Mouse (Mus musculus): ENCODE data around the gene Il5. TPM values are rescaled to one million over a fixed set of nuclear protein-coding genes. Genes with fewer than 3 reads are reported as not detected.
"Not testable (repeated sequence)": the region's sequence is repeated elsewhere in the genome, so short reads cannot be mapped to it uniquely, and the experiment has no call there.

Gene Il5
- polyA plus RNA-seq, 1 experiment from 2014 or later = not detected

DNA sequence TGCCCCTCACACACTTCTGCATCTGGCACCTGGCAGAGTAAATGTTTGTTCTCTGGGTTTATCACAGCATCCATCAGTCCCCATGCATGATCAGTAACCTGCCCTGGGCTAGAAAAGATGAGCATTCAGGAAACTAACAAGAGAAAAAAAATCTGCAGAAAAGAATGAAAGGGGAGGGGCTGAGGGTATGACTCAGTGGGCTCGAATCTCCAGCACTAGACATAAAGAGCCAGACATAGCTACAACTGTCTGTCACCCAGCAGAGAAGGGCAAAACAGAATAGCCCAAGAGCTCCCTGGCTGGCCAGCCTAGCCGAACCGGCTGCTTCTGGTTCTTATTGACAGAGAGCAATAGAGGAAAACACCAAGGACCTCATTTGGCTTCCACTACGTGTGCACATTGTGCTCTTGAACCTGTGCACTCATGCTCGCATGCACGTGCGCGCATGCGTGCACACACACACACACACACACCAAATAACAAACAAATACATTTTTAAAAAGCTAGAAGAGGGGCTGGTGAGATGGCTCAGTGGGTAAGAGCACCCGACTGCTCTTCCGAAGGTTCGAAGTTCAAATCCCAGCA lies 34.5 kb downstream of the Il5 start:
- Histone ChIP-seq H3K36me3 (replicated peaks; ENCODE audit: control insufficient read depth, insufficient read depth) (no peaks in the 10 kb centered on the region), H3K4me1 (replicated peaks; ENCODE audit: control insufficient read depth, insufficient read depth, low read length) (peaks cover 11% of the 10 kb centered on the region; the same call in 1 of the 2 replicates), H3K9me3 (ENCODE audit: control insufficient read depth, low read length) (no peaks in the 10 kb centered on the region), H3K27me3 (ENCODE audit: control insufficient read depth, insufficient read depth, low read length) (0 out of 2 replicates have a peak, but pooled peaks cover 7% of the 10 kb centered on the region), H3K4me2 (replicated peaks) (no peak overlapping the region), H3K27ac (no peak overlapping the region), H3K9ac (no peak overlapping the region), H3K4me3 (replicated peaks; ENCODE audit: low read length) (no peak overlapping the region)
- no peak for DNase-seq (ENCODE audit: low spot score)
- no peak for ATAC-seq (ENCODE audit: low FRiP score)
- WGBS = 81% methylated on average over 12 of the region's 12 CpGs

DNA sequence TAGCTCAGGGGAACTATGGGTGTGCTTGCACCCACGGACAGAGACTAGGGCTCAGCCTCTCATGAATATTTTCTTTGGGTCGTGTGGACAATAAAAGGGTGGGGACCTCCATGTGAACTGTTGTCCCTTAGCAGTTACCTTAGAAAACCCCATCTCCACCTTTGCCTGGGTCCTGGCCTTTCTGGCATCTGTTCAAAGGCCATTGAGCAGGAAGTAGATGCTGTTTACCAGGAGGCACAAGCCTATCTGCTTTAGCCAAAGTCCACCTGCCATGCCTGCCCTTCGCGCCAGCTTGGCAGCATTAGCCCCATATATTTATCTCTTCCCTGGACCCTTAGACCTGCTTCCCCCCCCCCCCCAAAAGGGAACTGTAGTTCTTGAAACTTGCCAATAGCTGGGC lies 37.0 kb downstream of the Il5 start:
- no peaks in the 10 kb centered on the region for H3K9me3 ChIP-seq (ENCODE audit: control insufficient read depth, low read length)
- H3K4me3 ChIP-seq (replicated peaks; ENCODE audit: low read length) = no peak overlapping the region
- no peak for DNase-seq (ENCODE audit: low spot score)
- WGBS = 93% methylated on average over 4 of the region's 4 CpGs
- peaks cover 23% of the 10 kb centered on the region for H3K27me3 ChIP-seq (ENCODE audit: control insufficient read depth, insufficient read depth, low read length)
- H3K36me3 ChIP-seq (replicated peaks; ENCODE audit: control insufficient read depth, insufficient read depth) = no peaks in the 10 kb centered on the region
- no peak overlapping the region for H3K4me2 ChIP-seq (replicated peaks)
- peaks cover 14% of the 10 kb centered on the region; the same call in 1 of the 2 replicates for H3K4me1 ChIP-seq (replicated peaks; ENCODE audit: control insufficient read depth, insufficient read depth, low read length)
- H3K9ac ChIP-seq = no peak overlapping the region
- ATAC-seq (ENCODE audit: low FRiP score) = no peak
- no peak overlapping the region for H3K27ac ChIP-seq

DNA sequence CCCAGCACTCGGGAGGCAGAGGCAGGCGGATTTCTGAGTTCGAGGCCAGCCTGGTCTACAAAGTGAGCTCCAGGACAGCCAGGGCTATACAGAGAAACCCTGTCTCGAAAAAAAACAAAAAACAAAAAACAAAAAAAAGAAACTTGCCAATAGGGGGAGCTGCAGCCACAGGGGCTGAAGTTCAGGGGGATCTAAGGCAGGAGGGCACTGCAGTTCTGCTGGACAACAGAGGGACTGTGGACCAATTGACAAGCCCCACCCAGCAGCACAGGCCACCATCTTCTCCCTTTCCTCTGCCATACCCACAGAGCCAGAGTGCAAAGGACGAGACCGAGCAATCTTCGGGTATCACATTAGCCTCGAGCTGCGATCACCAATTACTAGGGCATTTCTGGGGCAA lies 37.4 kb downstream of the Il5 start:
- 79% methylated on average over 9 of the region's 9 CpGs for WGBS
- not testable (repeated sequence) for ATAC-seq (ENCODE audit: low FRiP score); H3K9me3 ChIP-seq (ENCODE audit: control insufficient read depth, low read length); H3K4me3 ChIP-seq (replicated peaks; ENCODE audit: low read length); H3K9ac ChIP-seq; DNase-seq (ENCODE audit: low spot score); H3K36me3 ChIP-seq (replicated peaks; ENCODE audit: control insufficient read depth, insufficient read depth); H3K27ac ChIP-seq; H3K4me2 ChIP-seq (replicated peaks)
- Histone ChIP-seq H3K27me3 (ENCODE audit: control insufficient read depth, insufficient read depth, low read length) (peaks cover 27% of the 10 kb centered on the region), H3K4me1 (replicated peaks; ENCODE audit: control insufficient read depth, insufficient read depth, low read length) (peaks cover 18% of the 10 kb centered on the region; the same call in 1 of the 2 replicates)

DNA sequence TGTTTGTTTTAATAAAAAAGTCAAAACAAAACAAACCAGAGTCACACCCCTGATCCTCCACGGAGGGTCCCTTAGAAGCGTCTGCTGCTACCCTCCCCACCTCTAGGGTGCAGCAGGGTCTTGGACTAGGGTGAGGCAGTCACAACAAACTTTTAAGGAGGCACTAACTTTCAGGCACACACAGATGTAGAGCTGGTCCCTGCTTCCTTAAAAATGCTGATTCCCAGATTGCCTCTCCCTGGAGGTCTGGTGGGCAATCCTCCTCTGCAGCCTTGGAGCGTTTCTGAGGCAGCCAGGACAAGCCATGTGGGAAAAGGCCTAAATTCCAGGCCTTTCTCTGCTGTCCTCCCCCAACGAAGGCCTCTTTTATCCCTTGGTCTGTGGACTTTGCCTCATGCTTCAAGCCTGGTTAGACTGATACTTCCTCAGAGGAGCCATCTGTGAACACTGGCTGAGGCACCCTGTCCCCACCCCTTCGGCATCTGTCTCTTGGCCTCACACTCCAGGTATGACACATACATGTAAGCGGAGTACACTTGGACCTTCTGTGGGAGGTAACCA lies 38.3 kb downstream of the Il5 start:
- no peak for DNase-seq (ENCODE audit: low spot score)
- 37% methylated on average over 6 of the region's 6 CpGs for WGBS
- Histone ChIP-seq H3K36me3 (replicated peaks; ENCODE audit: control insufficient read depth, insufficient read depth) (no peaks in the 10 kb centered on the region), H3K4me1 (replicated peaks; ENCODE audit: control insufficient read depth, insufficient read depth, low read length) (peaks cover 25% of the 10 kb centered on the region; the same call in 1 of the 2 replicates), H3K27me3 (ENCODE audit: control insufficient read depth, insufficient read depth, low read length) (peaks cover 34% of the 10 kb centered on the region), H3K9ac (no peak overlapping the region), H3K4me3 (replicated peaks; ENCODE audit: low read length) (no peak overlapping the region), H3K9me3 (ENCODE audit: control insufficient read depth, low read length) (no peaks in the 10 kb centered on the region), H3K4me2 (replicated peaks) (no peak overlapping the region), H3K27ac (no peak overlapping the region)
- no peak for ATAC-seq (ENCODE audit: low FRiP score)

DNA sequence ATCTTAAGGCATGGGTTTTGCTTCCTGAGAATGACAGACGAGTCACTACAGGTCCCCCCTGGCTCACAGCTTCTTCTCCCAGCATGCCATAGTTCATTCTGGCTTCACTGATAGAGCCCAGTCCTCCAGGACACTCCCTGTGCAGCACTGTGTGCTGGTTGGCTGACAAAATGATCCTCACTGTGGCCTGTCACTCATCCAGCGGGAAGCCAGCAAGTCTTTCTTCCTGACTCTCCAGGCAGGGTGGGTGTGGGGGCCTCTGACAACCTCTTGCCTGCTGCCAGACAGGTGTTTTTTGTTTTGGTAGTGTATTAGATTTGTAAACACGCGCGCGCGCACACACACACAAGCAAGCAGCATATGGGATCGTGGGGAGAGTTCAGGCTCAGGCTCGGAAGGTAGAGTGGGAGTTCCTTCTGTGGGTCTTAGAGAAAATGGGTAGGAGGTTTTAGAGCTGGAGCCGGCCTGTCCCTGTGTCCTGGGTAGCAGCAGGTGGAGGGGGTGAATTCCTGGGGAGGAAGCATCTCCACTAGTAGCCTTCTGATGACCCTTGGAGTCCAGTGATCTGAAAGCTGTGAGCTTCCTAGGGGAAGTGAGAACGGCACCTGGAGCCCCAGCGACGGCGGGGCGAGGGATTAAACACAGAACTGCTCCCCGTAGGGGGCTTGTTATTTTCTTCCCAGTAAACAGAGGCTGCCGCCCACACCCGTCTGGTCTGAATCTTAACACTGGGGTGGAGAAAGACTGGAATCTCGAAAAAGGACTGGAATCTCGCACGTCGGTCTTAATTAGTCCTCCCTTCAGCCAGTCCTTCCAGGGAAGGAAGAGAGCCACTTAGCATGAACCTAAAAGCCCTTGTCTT lies 39.2 kb downstream of the Il5 start:
- H3K27ac ChIP-seq = no peak overlapping the region
- no peak for ATAC-seq (ENCODE audit: low FRiP score)
- H3K36me3 ChIP-seq (replicated peaks; ENCODE audit: control insufficient read depth, insufficient read depth) = no peaks in the 10 kb centered on the region
- peaks cover 34% of the 10 kb centered on the region for H3K27me3 ChIP-seq (ENCODE audit: control insufficient read depth, insufficient read depth, low read length)
- H3K9ac ChIP-seq = no peak overlapping the region
- WGBS = 9% methylated on average over 22 of the region's 22 CpGs
- H3K4me3 ChIP-seq (replicated peaks; ENCODE audit: low read length) = no peak overlapping the region
- peaks cover 25% of the 10 kb centered on the region; the same call in 1 of the 2 replicates for H3K4me1 ChIP-seq (replicated peaks; ENCODE audit: control insufficient read depth, insufficient read depth, low read length)
- H3K4me2 ChIP-seq (replicated peaks) = no peak overlapping the region
- H3K9me3 ChIP-seq (ENCODE audit: control insufficient read depth, low read length) = no peaks in the 10 kb centered on the region
- no peak for DNase-seq (ENCODE audit: low spot score)

DNA sequence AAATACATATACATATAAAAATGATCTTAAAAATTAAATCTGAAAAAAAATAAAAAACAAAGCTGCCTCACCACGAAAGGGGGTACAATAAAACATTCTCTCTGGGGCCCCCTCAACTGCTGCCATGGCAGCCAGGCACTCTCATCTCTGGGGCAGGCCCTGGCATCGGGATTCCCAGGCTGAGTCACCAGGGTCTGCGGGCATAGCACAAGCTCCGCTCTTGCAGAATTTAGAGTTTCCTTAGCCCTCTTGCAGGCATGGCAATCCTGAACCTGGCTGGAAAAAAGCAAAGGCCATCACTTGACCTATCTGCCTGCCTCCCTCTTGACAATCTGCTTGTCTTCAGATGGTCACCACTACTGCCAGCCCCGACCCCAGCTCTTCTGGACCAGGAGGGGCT lies 40.7 kb downstream of the Il5 start:
- Histone ChIP-seq H3K4me3 (replicated peaks; ENCODE audit: low read length) (no peak overlapping the region), H3K36me3 (replicated peaks; ENCODE audit: control insufficient read depth, insufficient read depth) (no peaks in the 10 kb centered on the region), H3K4me1 (replicated peaks; ENCODE audit: control insufficient read depth, insufficient read depth, low read length) (peaks cover 25% of the 10 kb centered on the region; the same call in 1 of the 2 replicates), H3K9me3 (ENCODE audit: control insufficient read depth, low read length) (no peaks in the 10 kb centered on the region), H3K9ac (no peak overlapping the region), H3K4me2 (replicated peaks) (no peak overlapping the region), H3K27ac (no peak overlapping the region), H3K27me3 (ENCODE audit: control insufficient read depth, insufficient read depth, low read length) (peaks cover 34% of the 10 kb centered on the region)
- no peak for DNase-seq (ENCODE audit: low spot score)
- no peak for ATAC-seq (ENCODE audit: low FRiP score)
- WGBS = 75% methylated on average over 5 of the region's 5 CpGs

DNA sequence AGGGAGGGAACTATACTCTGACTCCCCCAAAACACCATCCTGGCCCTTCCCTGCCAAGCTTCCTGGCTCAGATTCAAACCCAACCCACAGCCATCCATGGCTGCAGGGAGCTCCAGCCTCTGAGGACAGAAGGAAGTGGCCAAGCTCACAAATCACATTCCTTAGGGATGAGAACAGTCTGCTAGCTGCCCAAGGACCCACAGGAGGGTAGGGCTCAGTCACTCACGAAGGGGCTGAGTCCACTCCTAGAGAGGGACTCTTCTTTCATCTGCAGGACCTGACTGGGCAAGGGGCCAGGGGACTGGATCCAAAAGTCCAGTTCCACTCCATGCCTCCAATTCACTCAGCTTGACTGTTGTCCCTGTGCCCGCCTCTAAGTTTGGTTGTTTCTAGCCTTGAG lies 41.2 kb downstream of the Il5 start:
- DNase-seq (ENCODE audit: low spot score) (no peak), ATAC-seq (ENCODE audit: low FRiP score) (0 out of 2 replicates have a peak, but pooled peaks have one; percentile 35)
- H3K27me3 ChIP-seq (ENCODE audit: control insufficient read depth, insufficient read depth, low read length) = peaks cover 34% of the 10 kb centered on the region
- no peaks in the 10 kb centered on the region for H3K9me3 ChIP-seq (ENCODE audit: control insufficient read depth, low read length)
- no peak overlapping the region for H3K4me3 ChIP-seq (replicated peaks; ENCODE audit: low read length)
- WGBS = 50% methylated on average over 2 of the region's 2 CpGs
- no peaks in the 10 kb centered on the region for H3K36me3 ChIP-seq (replicated peaks; ENCODE audit: control insufficient read depth, insufficient read depth)
- H3K4me1 ChIP-seq (replicated peaks; ENCODE audit: control insufficient read depth, insufficient read depth, low read length) = peaks cover 25% of the 10 kb centered on the region; the same call in 1 of the 2 replicates
- H3K4me2 ChIP-seq (replicated peaks) = no peak overlapping the region
- H3K27ac ChIP-seq = no peak overlapping the region
- H3K9ac ChIP-seq = no peak overlapping the region

DNA sequence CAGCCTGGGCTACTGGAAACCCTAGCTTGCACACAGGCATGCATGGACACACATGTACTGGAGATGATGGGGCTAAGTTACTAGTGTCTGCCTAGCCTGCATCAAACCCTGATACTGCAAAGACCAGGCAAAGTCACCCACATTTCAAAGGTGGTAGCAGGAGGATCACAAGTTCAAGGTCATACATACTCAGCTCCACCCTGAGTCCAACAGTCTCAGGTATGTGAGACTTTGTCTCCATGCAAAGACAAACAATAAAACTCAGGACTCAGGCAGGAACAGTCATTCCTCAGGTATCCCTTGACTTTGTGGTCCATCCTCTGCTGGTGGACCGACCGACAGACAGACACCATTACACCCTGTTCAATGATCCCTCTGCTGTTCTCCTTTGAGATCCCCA lies 41.8 kb downstream of the Il5 start:
- no peaks in the 10 kb centered on the region for H3K36me3 ChIP-seq (replicated peaks; ENCODE audit: control insufficient read depth, insufficient read depth)
- ATAC-seq (ENCODE audit: low FRiP score) (no peak), DNase-seq (ENCODE audit: low spot score) (no peak)
- H3K9me3 ChIP-seq (ENCODE audit: control insufficient read depth, low read length) = no peaks in the 10 kb centered on the region
- peak overlapping the region; percentile 54; the same call in 1 of the 2 replicates for H3K4me2 ChIP-seq (replicated peaks)
- no peak overlapping the region for H3K27ac ChIP-seq
- WGBS = 74% methylated on average over 2 of the region's 2 CpGs
- no peak overlapping the region for H3K4me3 ChIP-seq (replicated peaks; ENCODE audit: low read length)
- peaks cover 25% of the 10 kb centered on the region; the same call in 1 of the 2 replicates for H3K4me1 ChIP-seq (replicated peaks; ENCODE audit: control insufficient read depth, insufficient read depth, low read length)
- peaks cover 34% of the 10 kb centered on the region for H3K27me3 ChIP-seq (ENCODE audit: control insufficient read depth, insufficient read depth, low read length)
- H3K9ac ChIP-seq = no peak overlapping the region

DNA sequence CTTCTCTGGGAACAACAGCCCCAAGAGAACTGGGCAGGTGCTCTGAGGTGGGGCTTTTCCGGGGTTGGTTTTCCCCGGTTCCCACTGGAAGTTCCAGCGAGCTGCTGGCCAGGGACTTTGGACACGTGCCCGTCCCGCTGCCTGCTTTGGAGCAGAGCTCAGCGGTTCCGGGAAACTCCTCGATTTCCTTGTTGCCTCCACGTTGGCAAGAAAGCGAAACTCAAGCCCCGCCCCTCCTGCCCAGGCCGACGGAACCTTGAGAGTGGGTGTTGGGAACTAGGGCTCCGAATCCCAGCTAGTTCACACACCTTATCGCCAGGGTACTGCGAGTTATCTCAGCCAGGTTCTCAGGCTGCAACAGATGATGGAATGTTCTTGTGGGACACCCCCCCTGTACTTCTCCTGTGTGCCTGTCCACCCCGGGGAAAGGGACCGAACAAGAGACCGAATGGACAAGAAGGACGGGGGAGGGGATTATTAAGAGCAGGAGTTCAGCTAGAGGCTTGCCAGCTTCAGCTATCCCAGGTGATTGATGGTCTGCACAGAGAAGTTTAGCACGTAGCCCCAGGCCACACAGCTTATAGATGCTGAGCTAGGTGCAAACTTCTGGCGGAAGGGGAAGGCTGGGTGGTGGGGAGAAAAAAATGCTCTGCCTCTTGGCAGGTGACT lies 42.4 kb downstream of the Il5 start:
- WGBS = 10% methylated on average over 23 of the region's 23 CpGs
- H3K4me3 ChIP-seq (replicated peaks; ENCODE audit: low read length) = peak overlapping the region; percentile 23; the same call in 1 of the 2 replicates
- ATAC-seq (ENCODE audit: low FRiP score) = no peak
- peak overlapping the region; percentile 54 for H3K4me2 ChIP-seq (replicated peaks)
- H3K27me3 ChIP-seq (ENCODE audit: control insufficient read depth, insufficient read depth, low read length) = peaks cover 34% of the 10 kb centered on the region
- no peaks in the 10 kb centered on the region for H3K9me3 ChIP-seq (ENCODE audit: control insufficient read depth, low read length)
- H3K27ac ChIP-seq = no peak overlapping the region
- H3K36me3 ChIP-seq (replicated peaks; ENCODE audit: control insufficient read depth, insufficient read depth) = no peaks in the 10 kb centered on the region
- DNase-seq (ENCODE audit: low spot score) = no peak
- H3K9ac ChIP-seq = no peak overlapping the region
- peaks cover 25% of the 10 kb centered on the region; the same call in 1 of the 2 replicates for H3K4me1 ChIP-seq (replicated peaks; ENCODE audit: control insufficient read depth, insufficient read depth, low read length)
